Mouse (Mus musculus): ENCODE measurements around the gene Rab11fip3. TPM values are rescaled to one million over a fixed set of nuclear protein-coding genes. Genes with fewer than 3 reads are reported as not detected.

Gene Rab11fip3
- total and polyA plus RNA-seq, 3 experiments: 29.3 to 30.5 (median 29.7) TPM

GRCm38 (mm10) chr17:26011841-26012460 is 57.4 kb downstream of the Rab11fip3 start:
- 16% methylated on average over 15 of the region's 15 CpGs for WGBS
- Histone ChIP-seq H3K36me3 (ENCODE audit: control insufficient read depth, insufficient read depth, low read length) (no peaks in the 10 kb centered on the region), H3K9ac (ENCODE audit: low read depth, low read length) (no peak overlapping the region), H3K27ac (no peak overlapping the region), H3K79me2 (replicated peaks; ENCODE audit: control insufficient read depth, insufficient read depth, low read length) (no peaks in the 10 kb centered on the region), H3K4me3 (no peak overlapping the region), H3K4me1 (ENCODE audit: control insufficient read depth, insufficient read depth, low read length) (peaks cover 5% of the 10 kb centered on the region), H3K27me3 (ENCODE audit: control insufficient read depth, insufficient read depth, low read length) (no peaks in the 10 kb centered on the region)
- DNase-seq: peak; percentile 78 to 81
- TF ChIP-seq EP300 (IDR thresholded peaks at IDR 0.05; ENCODE audit: insufficient read depth, low read depth, low read length): 0 out of 2 replicates have a peak, but pooled peaks have one; percentile 63
- peak; percentile 72 for TF ChIP-seq CTCF (IDR thresholded peaks at IDR 0.05)
- no peak for TF ChIP-seq POLR2A (IDR thresholded peaks at IDR 0.05; ENCODE audit: insufficient read depth, low read depth, low read length)
- intact Hi-C loops (cut with DNase I): loop anchor here (1.0 kb wide), 1 partner anchor 78 kb away; the partner anchor contains the start of gene Decr2

DNA sequence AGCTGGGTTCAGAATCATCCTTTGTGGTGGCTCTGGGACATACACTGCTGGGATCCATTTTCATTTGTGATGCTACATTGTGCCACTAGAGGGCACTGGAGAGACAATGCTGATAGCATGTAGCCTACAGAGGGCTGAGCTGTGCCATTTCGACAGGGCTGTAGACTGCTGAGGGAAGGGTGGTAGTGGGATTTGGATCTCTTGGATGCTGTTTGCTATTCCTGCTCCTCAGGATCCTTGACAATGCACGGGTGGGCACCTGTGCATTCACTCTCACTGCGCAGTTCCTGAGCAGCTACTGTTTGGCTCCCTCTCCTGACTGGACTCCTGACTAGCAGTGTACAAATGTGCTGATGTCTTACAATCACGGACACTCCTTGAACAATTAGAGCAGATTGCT is 59.8 kb downstream of the Rab11fip3 start:
- TF ChIP-seq CTCF (IDR thresholded peaks at IDR 0.05) (peak; percentile 98; the same call in 1 of the 2 replicates), POLR2A (IDR thresholded peaks at IDR 0.05; ENCODE audit: insufficient read depth, low read depth, low read length) (no peak), EP300 (IDR thresholded peaks at IDR 0.05; ENCODE audit: insufficient read depth, low read depth, low read length) (0 out of 2 replicates have a peak, but pooled peaks have one; percentile 53)
- Histone ChIP-seq H3K9ac (ENCODE audit: low read depth, low read length) (no peak overlapping the region), H3K36me3 (ENCODE audit: control insufficient read depth, insufficient read depth, low read length) (no peaks in the 10 kb centered on the region), H3K79me2 (replicated peaks; ENCODE audit: control insufficient read depth, insufficient read depth, low read length) (no peaks in the 10 kb centered on the region), H3K27ac (no peak overlapping the region), H3K4me1 (ENCODE audit: control insufficient read depth, insufficient read depth, low read length) (peaks cover 5% of the 10 kb centered on the region), H3K27me3 (ENCODE audit: control insufficient read depth, insufficient read depth, low read length) (no peaks in the 10 kb centered on the region), H3K4me3 (no peak overlapping the region)
- DNase-seq: peak; percentile 65 to 69
- intact Hi-C loops (cut with DNase I): loop anchor here (1.0 to 2.0 kb wide), 2 partner anchors 27 to 115 kb away; no protein-coding TSS in a partner anchor
- WGBS: 20% methylated on average over 4 of the region's 4 CpGs

GRCm38 (mm10) chr17:26008787-26009186 is 60.6 kb downstream of the Rab11fip3 start:
- Histone ChIP-seq H3K4me3 (no peak overlapping the region), H3K4me1 (ENCODE audit: control insufficient read depth, insufficient read depth, low read length) (peaks cover 5% of the 10 kb centered on the region), H3K79me2 (replicated peaks; ENCODE audit: control insufficient read depth, insufficient read depth, low read length) (no peaks in the 10 kb centered on the region), H3K27me3 (ENCODE audit: control insufficient read depth, insufficient read depth, low read length) (no peaks in the 10 kb centered on the region), H3K9ac (ENCODE audit: low read depth, low read length) (no peak overlapping the region), H3K27ac (no peak overlapping the region), H3K36me3 (ENCODE audit: control insufficient read depth, insufficient read depth, low read length) (no peaks in the 10 kb centered on the region)
- intact Hi-C loops (cut with DNase I): loop anchor here (1.0 to 2.0 kb wide), 2 partner anchors 26 to 114 kb away; no protein-coding TSS in a partner anchor
- no peak for DNase-seq
- TF ChIP-seq EP300 (IDR thresholded peaks at IDR 0.05; ENCODE audit: insufficient read depth, low read depth, low read length) (no peak), POLR2A (IDR thresholded peaks at IDR 0.05; ENCODE audit: insufficient read depth, low read depth, low read length) (no peak), CTCF (IDR thresholded peaks at IDR 0.05) (no peak)
- WGBS: 45% methylated on average over 7 of the region's 7 CpGs

GRCm38 (mm10) chr17:26008331-26008730 is 61.0 kb downstream of the Rab11fip3 start:
- no peak overlapping the region for H3K27ac ChIP-seq
- peak in 1 of 2 experiments; percentile 20 for DNase-seq

GRCm38 (mm10) chr17:26007646-26008045 is 61.7 kb downstream of the Rab11fip3 start:
- 39% methylated on average over 2 of the region's 2 CpGs for WGBS
- Histone ChIP-seq H3K4me1 (ENCODE audit: control insufficient read depth, insufficient read depth, low read length) (peaks cover 5% of the 10 kb centered on the region), H3K36me3 (ENCODE audit: control insufficient read depth, insufficient read depth, low read length) (no peaks in the 10 kb centered on the region), H3K4me3 (no peak overlapping the region), H3K27me3 (ENCODE audit: control insufficient read depth, insufficient read depth, low read length) (no peaks in the 10 kb centered on the region), H3K79me2 (replicated peaks; ENCODE audit: control insufficient read depth, insufficient read depth, low read length) (no peaks in the 10 kb centered on the region), H3K9ac (ENCODE audit: low read depth, low read length) (no peak overlapping the region), H3K27ac (no peak overlapping the region)
- no peak for DNase-seq
- TF ChIP-seq EP300 (IDR thresholded peaks at IDR 0.05; ENCODE audit: insufficient read depth, low read depth, low read length): no peak
- no peak for TF ChIP-seq CTCF (IDR thresholded peaks at IDR 0.05)
- no peak for TF ChIP-seq POLR2A (IDR thresholded peaks at IDR 0.05; ENCODE audit: insufficient read depth, low read depth, low read length)
- intact Hi-C loops (cut with DNase I): loop anchor here (2.0 kb wide), 1 partner anchor 25 kb away; no protein-coding TSS in a partner anchor

More at GRCm38 (mm10) chr17:26008331-26008730, 61.0 kb downstream of the Rab11fip3 start:
- no peak overlapping the region for H3K4me3 ChIP-seq
- no peaks in the 10 kb centered on the region for H3K36me3 ChIP-seq (ENCODE audit: control insufficient read depth, insufficient read depth, low read length)
- TF ChIP-seq CTCF (IDR thresholded peaks at IDR 0.05) (no peak), POLR2A (IDR thresholded peaks at IDR 0.05; ENCODE audit: insufficient read depth, low read depth, low read length) (no peak), EP300 (IDR thresholded peaks at IDR 0.05; ENCODE audit: insufficient read depth, low read depth, low read length) (no peak)
- intact Hi-C loops (cut with DNase I): loop anchor here (2.0 kb wide), 1 partner anchor 26 kb away; no protein-coding TSS in a partner anchor
- peaks cover 5% of the 10 kb centered on the region for H3K4me1 ChIP-seq (ENCODE audit: control insufficient read depth, insufficient read depth, low read length)
- no peaks in the 10 kb centered on the region for H3K27me3 ChIP-seq (ENCODE audit: control insufficient read depth, insufficient read depth, low read length)
- no peak overlapping the region for H3K9ac ChIP-seq (ENCODE audit: low read depth, low read length)
- no peaks in the 10 kb centered on the region for H3K79me2 ChIP-seq (replicated peaks; ENCODE audit: control insufficient read depth, insufficient read depth, low read length)
